Mouse (Mus musculus) frontal cortex, adult (tissue): ENCODE data around the gene Cbfa2t3.

Experiments used
- ATAC-seq: cut with Nextera tagmentation; 2 replicates; pipeline ENCODE4 v1.9.2; 2017; ENCODE audit warnings: mild to moderate bottlenecking, moderate library complexity, mixed read lengths; ENCODE audit not compliant: low TSS enrichment

Gene Cbfa2t3

GRCm38 (mm10) chr8:122692152-122692551 lies 6.8 kb downstream of the Cbfa2t3 start:
- no peak for ATAC-seq

DNA sequence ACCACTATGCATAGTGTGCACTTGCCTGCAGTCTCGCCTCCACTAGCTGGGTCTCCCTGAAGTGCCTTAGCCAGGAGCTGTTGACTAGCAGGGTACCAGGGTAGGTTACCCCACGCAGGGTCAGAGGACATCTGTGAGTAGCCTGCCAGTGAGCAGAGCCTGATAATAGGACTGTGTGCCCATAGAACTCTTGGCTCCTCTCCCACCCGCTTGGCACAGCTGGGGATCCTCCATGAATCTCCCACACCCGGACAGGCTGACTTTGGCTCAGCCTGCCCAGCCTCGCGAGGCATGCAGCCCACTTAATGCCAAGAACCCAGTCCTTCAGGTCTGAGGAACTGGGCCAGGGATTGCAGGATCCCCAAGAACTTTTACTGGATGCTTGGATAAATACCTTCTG lies 7.9 kb downstream of the Cbfa2t3 start:
- ATAC-seq = no peak

GRCm38 (mm10) chr8:122689315-122689714 lies 9.6 kb downstream of the Cbfa2t3 start:
- no peak for ATAC-seq

DNA sequence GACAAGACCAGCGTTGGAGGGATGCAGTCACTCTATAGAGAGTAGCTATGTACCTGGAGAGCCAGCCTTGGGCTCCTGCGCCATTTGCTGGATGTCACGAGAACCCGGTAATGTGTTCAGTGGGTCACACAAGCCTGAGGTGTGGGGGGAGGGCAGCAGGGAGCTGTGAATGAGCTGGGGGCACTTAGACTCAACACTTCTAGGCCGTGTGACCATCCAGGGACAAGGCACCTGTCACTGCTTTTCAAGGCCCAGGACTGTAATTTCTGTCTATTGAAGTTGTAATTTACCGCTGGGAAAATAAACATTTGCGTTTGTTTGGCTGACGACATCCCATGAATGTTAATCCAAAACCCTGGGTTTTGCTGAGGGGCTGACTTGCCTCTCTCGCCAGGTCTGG lies 12.0 kb downstream of the Cbfa2t3 start:
- no peak for ATAC-seq

DNA sequence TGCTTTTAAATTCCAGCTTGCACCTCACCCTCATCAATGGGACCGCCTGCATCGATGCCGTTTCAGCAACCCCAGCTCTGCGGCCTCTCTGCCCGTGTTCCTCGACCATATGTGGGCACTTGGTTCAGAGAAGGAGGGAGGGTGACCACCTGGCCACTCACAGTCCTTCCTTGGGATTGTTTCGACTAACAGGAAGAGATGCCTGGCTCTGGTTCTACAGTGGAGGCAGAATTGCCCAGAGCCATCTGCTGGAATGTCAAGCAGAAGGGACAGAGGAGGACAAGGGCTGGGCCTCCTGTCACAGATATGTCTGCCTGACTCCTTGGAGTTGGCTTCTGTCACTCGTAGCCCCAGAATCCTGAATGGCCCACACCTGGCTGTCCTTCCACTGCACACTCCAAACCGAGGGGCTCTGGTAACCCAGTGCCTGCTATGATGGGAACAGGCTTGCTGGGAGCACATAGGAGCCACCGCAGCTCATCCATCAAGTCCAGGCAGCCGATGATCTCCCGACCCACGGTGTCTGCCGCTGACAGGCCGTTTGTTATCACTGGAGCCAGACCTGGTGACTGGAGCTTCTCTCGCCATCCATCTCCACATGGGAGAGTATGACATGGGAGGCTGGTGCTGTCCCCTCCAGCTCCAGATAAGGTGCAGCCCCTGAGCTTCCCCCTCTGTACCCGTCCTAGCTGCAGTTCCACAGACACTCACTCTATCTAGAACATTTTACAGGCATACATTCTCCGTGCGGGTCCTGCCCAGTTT lies 13.6 kb downstream of the Cbfa2t3 start:
- no peak for ATAC-seq

DNA sequence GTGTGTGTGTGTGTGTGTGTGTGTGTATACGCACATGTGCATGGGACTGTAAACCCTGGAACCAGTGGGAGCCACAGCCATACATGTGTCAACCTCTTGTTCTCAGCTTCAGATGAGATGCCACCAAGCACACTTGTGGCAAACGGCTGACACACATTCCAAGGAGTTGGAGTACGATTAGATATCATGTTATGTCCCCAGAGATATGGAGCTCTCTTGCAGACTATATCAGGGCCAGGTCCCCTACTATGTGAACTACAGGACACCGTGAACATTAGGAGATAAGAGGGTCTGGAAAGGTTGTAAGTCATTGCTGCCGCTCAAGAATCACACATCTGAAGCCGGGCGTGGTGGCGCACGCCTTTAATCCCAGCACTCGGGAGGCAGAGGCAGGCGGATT lies 16.1 kb downstream of the Cbfa2t3 start:
- ATAC-seq = no peak

- ATAC-seq = no peak
These were observed 18.7 kb downstream of the Cbfa2t3 start for GRCm38 (mm10) chr8:122680171-122680570.

- no peak for ATAC-seq
These were observed 19.5 kb downstream of the Cbfa2t3 start for GRCm38 (mm10) chr8:122679325-122679920.

DNA sequence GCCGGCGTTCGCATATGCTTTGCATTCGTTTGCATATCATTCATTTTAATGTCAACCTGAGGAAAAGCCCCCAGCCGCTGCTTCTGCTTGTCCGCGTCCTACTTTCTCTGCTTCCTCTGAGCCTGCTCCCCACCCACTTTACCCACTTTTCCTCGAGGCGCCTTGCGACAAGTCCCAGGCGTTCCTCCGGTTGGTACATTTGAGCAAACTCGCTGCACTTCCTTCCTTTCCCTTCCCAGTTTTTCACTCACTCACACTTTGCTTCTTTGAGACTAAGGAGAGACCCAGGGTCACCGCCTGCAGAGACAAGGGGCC lies 20.1 kb downstream of the Cbfa2t3 start:
- 0 out of 2 replicates have a peak, but pooled peaks have one; percentile 4 for ATAC-seq

DNA sequence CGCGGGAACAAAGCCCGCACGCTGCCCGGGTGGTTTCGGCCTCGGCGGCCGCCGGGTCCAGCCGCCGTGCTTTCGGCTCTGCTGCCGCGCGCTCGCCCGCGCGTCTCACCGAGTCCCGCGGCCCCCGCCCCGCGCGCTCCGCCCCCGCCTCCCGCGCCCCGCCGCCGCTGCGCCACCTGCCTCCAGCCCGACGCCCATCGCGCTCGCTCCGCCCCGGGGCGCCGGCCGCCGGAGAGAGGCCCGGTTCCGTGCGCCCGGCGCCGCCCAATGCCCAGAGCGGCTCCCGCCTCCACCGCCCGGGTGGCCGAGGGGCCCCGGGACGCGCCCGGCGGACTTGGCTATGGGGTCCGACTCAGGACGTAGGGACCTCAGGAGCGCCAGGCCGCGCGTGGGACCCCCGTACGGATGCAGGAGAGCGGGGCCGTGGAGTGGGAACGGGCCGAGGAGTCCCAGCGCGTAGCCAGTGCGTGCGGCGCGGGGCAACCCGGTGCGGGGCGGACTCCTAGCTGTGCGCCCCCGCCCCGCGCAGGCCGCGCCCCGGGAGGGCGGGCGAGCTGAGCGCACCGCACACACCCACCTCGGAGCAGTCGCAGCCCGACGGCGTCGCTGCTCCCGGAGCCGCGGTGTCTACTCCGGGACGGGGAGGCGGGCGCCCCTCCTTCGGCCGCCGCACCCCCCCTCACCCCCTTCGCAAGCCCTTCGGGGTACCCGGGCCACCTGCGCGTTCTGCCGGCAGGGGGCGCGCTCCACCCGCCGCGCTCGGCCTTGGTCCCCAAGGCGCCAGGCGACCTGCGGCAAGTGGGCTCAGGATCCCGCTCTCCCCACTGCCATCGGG lies 20.6 kb downstream of the Cbfa2t3 start:
- peak; percentile 50 for ATAC-seq

DNA sequence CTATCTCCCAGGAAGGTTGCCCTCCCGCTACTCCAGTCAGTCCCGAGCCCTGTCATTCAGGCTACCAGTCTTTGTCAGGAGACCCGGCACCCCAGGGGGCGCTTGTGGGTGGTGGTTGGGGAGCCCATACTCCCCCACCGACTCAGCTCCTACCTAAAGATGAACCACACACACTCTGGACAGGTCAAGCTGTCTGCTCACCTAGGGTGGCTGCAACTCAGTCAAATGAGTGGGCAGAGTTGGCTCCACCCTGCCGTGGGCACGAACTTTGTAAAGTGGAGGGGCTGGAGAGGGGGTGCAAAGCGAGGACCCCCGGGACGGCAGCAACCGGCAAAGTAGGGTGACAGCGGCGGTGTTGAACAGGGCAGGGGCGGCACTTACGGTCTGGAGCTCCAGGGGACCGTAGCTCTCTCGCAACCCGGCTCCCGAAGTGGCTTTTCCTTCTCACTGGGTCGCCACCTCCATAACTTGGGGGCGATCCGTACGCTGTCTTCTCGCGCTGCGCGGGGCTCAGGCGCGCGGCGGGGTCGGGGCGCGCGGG lies 21.4 kb downstream of the Cbfa2t3 start:
- ATAC-seq = peak; percentile 3; the same call in 1 of the 2 replicates

DNA sequence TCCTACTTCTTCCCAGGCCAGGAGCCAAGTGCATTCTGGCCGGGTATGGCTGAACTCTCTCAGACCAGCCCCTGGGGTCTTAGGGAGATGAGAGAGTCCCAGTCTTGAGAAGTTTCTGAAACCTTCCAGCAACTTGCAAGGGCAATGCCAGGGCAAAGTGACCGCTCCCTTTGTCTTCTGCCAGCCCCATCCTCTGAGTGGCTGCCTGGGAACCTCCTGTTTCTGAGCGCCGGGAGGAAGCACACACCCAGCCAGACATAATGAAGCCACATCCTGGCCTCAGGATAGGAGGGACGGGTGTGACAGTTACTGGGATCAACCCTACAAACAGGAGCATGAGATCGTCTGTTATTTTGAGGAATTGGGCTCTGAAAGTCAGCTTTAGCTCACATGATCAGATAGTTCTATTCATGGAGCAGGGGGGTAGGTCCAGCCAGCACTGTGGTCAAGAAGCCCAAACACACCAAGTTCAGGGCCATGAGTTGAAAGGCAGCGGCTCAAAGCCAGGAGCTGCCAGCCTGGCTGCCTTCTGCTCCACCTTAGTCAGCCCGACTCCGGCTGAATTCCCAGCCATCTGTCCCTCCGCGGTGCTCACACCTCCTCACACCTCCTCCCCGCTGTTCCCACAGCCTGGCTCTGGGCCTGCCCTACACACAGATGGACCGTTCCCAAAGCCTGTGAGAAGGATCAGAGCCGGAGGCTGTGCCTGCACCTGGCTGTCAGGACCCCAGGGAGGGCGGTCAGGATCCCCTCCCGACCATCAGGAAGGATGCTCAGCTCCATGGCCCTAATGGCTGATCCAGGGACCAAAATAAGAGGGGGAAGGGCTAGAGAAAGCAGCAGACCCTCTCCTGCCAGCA lies 22.1 kb downstream of the Cbfa2t3 start:
- ATAC-seq = peak; percentile 56; the same call in 1 of the 2 replicates

GRCm38 (mm10) chr8:122675596-122676420 lies 23.1 kb downstream of the Cbfa2t3 start:
- ATAC-seq = no peak

- no peak for ATAC-seq
These were observed 23.9 kb downstream of the Cbfa2t3 start for GRCm38 (mm10) chr8:122674999-122675398.

DNA sequence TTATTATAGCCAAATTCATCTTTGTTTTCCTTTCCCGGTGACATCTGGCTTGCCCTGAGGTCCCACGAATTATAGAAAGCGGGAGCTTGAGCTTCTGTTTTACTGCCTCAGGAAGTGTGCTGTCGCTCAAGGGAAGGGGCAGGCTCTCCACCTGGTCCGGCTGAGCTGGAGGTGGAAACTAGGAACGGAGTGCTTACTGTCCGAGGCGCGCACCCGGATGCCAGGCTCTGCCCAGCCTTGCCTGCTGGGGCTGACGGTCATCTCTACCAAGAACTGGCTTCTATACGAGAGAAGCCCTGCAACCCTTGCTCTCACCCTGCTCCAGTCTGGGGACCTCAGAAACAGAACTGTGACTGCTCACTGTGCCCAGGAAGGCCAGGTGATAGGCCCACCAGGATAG lies 24.9 kb downstream of the Cbfa2t3 start:
- no peak for ATAC-seq

- no peak for ATAC-seq
These were observed 27.0 kb downstream of the Cbfa2t3 start for GRCm38 (mm10) chr8:122671894-122672293.

- no peak for ATAC-seq
These were observed 28.2 kb downstream of the Cbfa2t3 start for GRCm38 (mm10) chr8:122670718-122671117.

GRCm38 (mm10) chr8:122670001-122670400 lies 28.9 kb downstream of the Cbfa2t3 start:
- no peak for ATAC-seq

DNA sequence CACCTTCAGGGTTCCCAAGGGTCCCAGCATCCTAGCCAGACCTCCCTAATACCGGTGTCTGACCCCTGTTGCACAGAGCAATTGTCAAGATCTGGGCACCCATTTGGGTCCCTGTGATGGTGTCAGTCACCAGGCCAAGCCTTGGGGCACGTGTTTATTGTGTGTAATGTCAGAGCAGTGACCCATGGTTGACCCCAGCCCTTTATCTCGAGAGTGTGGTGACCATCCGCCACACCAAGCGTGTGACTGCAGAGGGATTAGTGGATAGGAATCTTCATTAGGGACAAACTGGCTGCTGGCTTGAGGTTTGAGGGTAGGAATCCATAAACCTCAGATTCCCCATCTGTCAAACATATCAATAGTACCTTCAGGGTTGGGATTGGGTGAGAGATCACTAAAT lies 29.5 kb downstream of the Cbfa2t3 start:
- no peak for ATAC-seq

- ATAC-seq = peak; percentile 58
These were observed 31.1 kb downstream of the Cbfa2t3 start for GRCm38 (mm10) chr8:122667854-122668253.

GRCm38 (mm10) chr8:122666827-122667226 lies 32.1 kb downstream of the Cbfa2t3 start:
- peak; percentile 80 for ATAC-seq
